Mouse (Mus musculus) ES-E14 (cell line): Measurements from ENCODE around the gene Poll.

Experiments
- MAFK ChIP-seq: IDR thresholded peaks from 2 replicates; pipeline ENCODE4 v1.6.1; 2014; ENCODE audit warnings: mild to moderate bottlenecking, low read depth, low read length, inconsistent platforms; ENCODE audit not compliant: insufficient read depth
- ZC3H11A ChIP-seq: IDR thresholded peaks from 2 replicates; pipeline ENCODE4 v1.6.1; 2012; ENCODE audit warnings: low read depth, mild to moderate bottlenecking, inconsistent platforms, low read length, borderline replicate concordance

GRCm38 (mm10) chr19:45595481-45595880 is 35.1 kb upstream of the Poll start:
- TF ChIP-seq ZC3H11A = no peak
- TF ChIP-seq MAFK = no peak
